15 mouse cellular contexts compared by ENCODE assay signal in genomic region chr16:92786276-92786882, GRCm38 (mm10). TPM values are rescaled to one million over a fixed set of nuclear protein-coding genes. Genes with fewer than 3 reads are reported as not detected.
DNase-seq lines count a peak whose midpoint lies in the region; ATAC-seq and TF ChIP-seq lines count a peak whose summit lies in the region.
"Had no signal": no experiment of that assay in that cellular context is flagged by ENCODE, and none has a peak within 500 bp of the region (broad histone marks: within the 10 kb centered on the region; RNA-seq: fewer than 3 reads in every experiment).

No protein-coding gene starts in this region.

- no peak for TF ChIP-seq POLR2A in CH12.LX (IDR thresholded peaks at IDR 0.05; ENCODE audit: low read depth, low read length)
- TF ChIP-seq POLR2A in bone marrow macrophage, adult 2 months (IDR thresholded peaks at IDR 0.05; ENCODE audit: borderline replicate concordance, low read depth, low read length), result no peak
- TF ChIP-seq POLR2A in kidney, adult 2 months (IDR thresholded peaks at IDR 0.05; ENCODE audit: low read depth, low read length), result no peak

- H3K27ac ChIP-seq in lung, postnatal 0 days (ENCODE audit: low read length), result no peak overlapping the region
- H3K27ac ChIP-seq in CH12.LX (ENCODE audit: insufficient read depth, low read depth), result no peak overlapping the region
- H3K27ac ChIP-seq in bone marrow macrophage, adult 2 months (ENCODE audit: insufficient read depth, low read depth, low read length), result peak overlapping the region; percentile 75
- no peak overlapping the region for H3K27ac ChIP-seq in liver, embryonic 14.5 days
- no peak overlapping the region for H3K27ac ChIP-seq in kidney, adult 2 months (ENCODE audit: insufficient read depth, low read depth, low read length)
- H3K27ac ChIP-seq: kidney, embryonic 15.5 days; limb, embryonic 10.5 days; neural tube, embryonic 12.5 days had no signal

- no peak overlapping the region for H3K4me3 ChIP-seq in lung, postnatal 0 days (ENCODE audit: low read depth, low read length)
- no peak overlapping the region for H3K4me3 ChIP-seq in CH12.LX (replicated peaks in 1 of 3; ENCODE audit: low read depth in 2 of 3, low read length in 2 of 3, poor library complexity in 1 of 3)
- H3K4me3 ChIP-seq in bone marrow macrophage, adult 2 months (ENCODE audit: insufficient read depth, low read length), result no peak overlapping the region
- H3K4me3 ChIP-seq in liver, embryonic 14.5 days (ENCODE audit: insufficient read depth in 1 of 2, low read depth in 2 of 2, low read length in 2 of 2), result no peak overlapping the region
- no peak overlapping the region for H3K4me3 ChIP-seq in kidney, adult 2 months (ENCODE audit: insufficient read depth, low read depth, low read length)
- H3K4me3 ChIP-seq: kidney, embryonic 15.5 days; limb, embryonic 10.5 days; neural tube, embryonic 12.5 days had no signal

- H3K79me2 ChIP-seq in CH12.LX (replicated peaks; ENCODE audit: control insufficient read depth, extremely low read depth, insufficient read depth, poor library complexity, severe bottlenecking), result no peaks in the 10 kb centered on the region

- no peaks in the 10 kb centered on the region for H3K36me3 ChIP-seq in lung, postnatal 0 days (ENCODE audit: insufficient read depth, low read length)
- H3K36me3 ChIP-seq in CH12.LX (replicated peaks in 1 of 2; ENCODE audit: control insufficient read depth in 1 of 2, insufficient read depth in 1 of 2, low read length in 1 of 2), result peaks cover 0 to 52% of the 10 kb centered on the region in 2 experiments
- H3K36me3 ChIP-seq in liver, embryonic 14.5 days (replicated peaks; ENCODE audit: control insufficient read depth, insufficient read depth, low read depth), result no peaks in the 10 kb centered on the region
- no peaks in the 10 kb centered on the region for H3K36me3 ChIP-seq in kidney, adult 2 months (ENCODE audit: control insufficient read depth, insufficient read depth, low read length)
- H3K36me3 ChIP-seq: kidney, embryonic 15.5 days; limb, embryonic 10.5 days; neural tube, embryonic 12.5 days had no signal

- dilution Hi-C loops in CH12.LX (cut with MboI; ENCODE audit: extremely low pct_ligation_motif_present, extremely low pct_unique_long_range_greater_than_20kb, low sequenced_read_pairs), result no loop called here

- H3K4me1 ChIP-seq in lung, postnatal 0 days (ENCODE audit: insufficient read depth, low read depth, low read length), result peaks cover 5% of the 10 kb centered on the region; the same call in 1 of the 2 replicates
- H3K4me1 ChIP-seq in CH12.LX (ENCODE audit: control insufficient read depth in 1 of 2, insufficient read depth in 2 of 2), result peaks cover 34 to 80% of the 10 kb centered on the region in 2 experiments
- peaks cover 77% of the 10 kb centered on the region for H3K4me1 ChIP-seq in bone marrow macrophage, adult 2 months (ENCODE audit: control insufficient read depth, insufficient read depth, low read length)
- H3K4me1 ChIP-seq in liver, embryonic 14.5 days (replicated peaks; ENCODE audit: control insufficient read depth in 2 of 2, insufficient read depth in 2 of 2, low read length in 1 of 2), result peaks cover 6 to 52% of the 10 kb centered on the region in 2 experiments; a peak in 3 of 4 replicates
- H3K4me1 ChIP-seq in kidney, adult 2 months (ENCODE audit: control insufficient read depth, insufficient read depth, low read length), result no peaks in the 10 kb centered on the region
- H3K4me1 ChIP-seq: neural tube, embryonic 12.5 days had no signal

- H3K27me3 ChIP-seq in lung, postnatal 0 days (replicated peaks; ENCODE audit: insufficient read depth, low read length), result no peaks in the 10 kb centered on the region
- H3K27me3 ChIP-seq in CH12.LX (replicated peaks), result no peaks in the 10 kb centered on the region
- no peaks in the 10 kb centered on the region for H3K27me3 ChIP-seq in liver, embryonic 14.5 days (ENCODE audit: control insufficient read depth, insufficient read depth, low read length)
- H3K27me3 ChIP-seq in kidney, adult 2 months (replicated peaks; ENCODE audit: control insufficient read depth, insufficient read depth, low read length), result no peaks in the 10 kb centered on the region
- H3K27me3 ChIP-seq: kidney, embryonic 15.5 days; neural tube, embryonic 12.5 days had no signal

- in situ Hi-C loops in CH12.LX (cut with MboI; ENCODE audit: low pct_ligation_motif_present, low pct_unique_long_range_greater_than_20kb, low sequenced_read_pairs), result no loop called here

- WGBS in lung, postnatal 0 days, result 46% methylated on average over 6 of the region's 6 CpGs
- WGBS in liver, embryonic 14.5 days (ENCODE audit: insufficient replicate concordance), result 29% methylated on average over 6 of the region's 6 CpGs
- 85% methylated on average over 6 of the region's 6 CpGs for WGBS in kidney, adult 2 months

- no peaks in the 10 kb centered on the region for H3K9me3 ChIP-seq in lung, postnatal 0 days (ENCODE audit: low read length)
- no peaks in the 10 kb centered on the region for H3K9me3 ChIP-seq in CH12.LX (replicated peaks; ENCODE audit: low read length)
- no peaks in the 10 kb centered on the region for H3K9me3 ChIP-seq in liver, embryonic 14.5 days (ENCODE audit: control insufficient read depth, low read length)
- H3K9me3 ChIP-seq: kidney, embryonic 15.5 days; limb, embryonic 10.5 days; neural tube, embryonic 12.5 days had no signal

- ATAC-seq in lung, postnatal 0 days, result peak; percentile 34
- ATAC-seq in liver, embryonic 14.5 days (ENCODE audit: insufficient read depth), result peak; percentile 15; the same call in 1 of the 2 replicates
- ATAC-seq: hindbrain, embryonic 16.5 days had no signal

- TF ChIP-seq EP300 in lung, postnatal 0 days (IDR thresholded peaks at IDR 0.05), result no peak
- TF ChIP-seq EP300 in CH12.LX (IDR thresholded peaks at IDR 0.05; ENCODE audit: low read length), result peak; percentile 36; the same call in 1 of the 2 replicates
- TF ChIP-seq EP300 in liver, embryonic 14.5 days (IDR thresholded peaks at IDR 0.05; ENCODE audit: low read depth), result no peak

- no peak for TF ChIP-seq CTCF in lung, postnatal 0 days (IDR thresholded peaks at IDR 0.05)
- no peak for TF ChIP-seq CTCF in CH12.LX (conservative IDR thresholded peaks at IDR 0.05 in 1 of 2, IDR thresholded peaks at IDR 0.05 in 1 of 2; ENCODE audit: low read depth in 2 of 2, low read length in 2 of 2)
- no peak for TF ChIP-seq CTCF in bone marrow macrophage, adult 2 months (IDR thresholded peaks at IDR 0.05; ENCODE audit: low read depth, low read length)
- TF ChIP-seq CTCF in liver, embryonic 14.5 days (IDR thresholded peaks at IDR 0.05; ENCODE audit: low read depth), result no peak
- TF ChIP-seq CTCF in kidney, adult 2 months (conservative IDR thresholded peaks at IDR 0.05; ENCODE audit: insufficient read depth, insufficient read length, low read depth, low read length), result no peak

- DNase-seq in lung, postnatal 0 days (ENCODE audit: low spot score), result peak; percentile 57
- no peak for DNase-seq in lung, postnatal 14 days
- DNase-seq in CH12.LX (ENCODE audit: extremely low read depth), result no peak
- no peak for DNase-seq in liver, embryonic 14.5 days (ENCODE audit: low read depth in 3 of 3, low spot score in 3 of 3)
- DNase-seq in gastrocnemius, adult 18-20 months (ENCODE audit: low spot score), result no peak
- no peak for DNase-seq in kidney, adult 2 months
- DNase-seq: adrenal gland, postnatal 25 days; cerebellum, adult 9-11 months; heart, postnatal 36 days had no signal

- H3K9ac ChIP-seq in lung, postnatal 0 days (replicated peaks; ENCODE audit: low read depth), result no peak overlapping the region
- no peak overlapping the region for H3K9ac ChIP-seq in CH12.LX (ENCODE audit: insufficient read depth, low read depth)
- no peak overlapping the region; the same call in 1 of the 2 replicates for H3K9ac ChIP-seq in liver, embryonic 14.5 days (replicated peaks)
- H3K9ac ChIP-seq: kidney, embryonic 15.5 days; neural tube, embryonic 12.5 days had no signal

- no peak overlapping the region for H3K4me2 ChIP-seq in lung, postnatal 0 days (replicated peaks; ENCODE audit: low read depth, low read length)
- no peak overlapping the region; the same call in 1 of the 2 replicates for H3K4me2 ChIP-seq in CH12.LX (ENCODE audit: insufficient read depth, low read depth, poor library complexity, severe bottlenecking)
- H3K4me2 ChIP-seq in liver, embryonic 14.5 days (ENCODE audit: low read depth), result no peak overlapping the region
- H3K4me2 ChIP-seq: heart, embryonic 11.5 days; kidney, embryonic 15.5 days; neural tube, embryonic 12.5 days had no signal

- TF ChIP-seq RAD21 in CH12.LX (IDR thresholded peaks at IDR 0.05; ENCODE audit: low read depth, low read length), result no peak

TF ChIP-seq in CH12.LX, 34 proteins besides CTCF, POLR2A, EP300 and RAD21:
- TF ChIP-seq ETS1 (conservative IDR thresholded peaks at IDR 0.05; ENCODE audit: low read depth, low read length) (no peak), IRF4 (IDR thresholded peaks at IDR 0.05; ENCODE audit: low read depth, low read length) (0 out of 2 replicates have a peak, but pooled peaks have one; percentile 25), MAFK (IDR thresholded peaks at IDR 0.05; ENCODE audit: insufficient replicate concordance, low read length) (no peak), TCF12 (IDR thresholded peaks at IDR 0.05; ENCODE audit: low read depth, low read length) (peak; percentile 7; the same call in 1 of the 2 replicates), MEF2A (IDR thresholded peaks at IDR 0.05; ENCODE audit: borderline replicate concordance, low read depth, low read length) (0 out of 2 replicates have a peak, but pooled peaks have one; percentile 31), MAZ (IDR thresholded peaks at IDR 0.05; ENCODE audit: low read depth, low read length) (no peak), NRF1 (IDR thresholded peaks at IDR 0.05; ENCODE audit: low read depth, low read length) (no peak), SIN3A (IDR thresholded peaks at IDR 0.05; ENCODE audit: low read length) (no peak)

RNA-seq across cellular contexts. Expression of gene Runx1, which starts 39.6 kb away (rescaled TPM):
- polyA plus RNA-seq in lung, postnatal 0 days (2015; fragmentation: Nextera tagmentation; extraction: Ambion mirVana), result 9.1 and 11.3 TPM in 2 replicates
- total RNA-seq in CH12.LX (2012; rRNA removed) (4.7 and 5.9 TPM in 2 replicates), CH12.LX (2014; rRNA removed) (3.1 and 3.2 TPM in 2 replicates)
- 9.1 and 10.9 TPM in 2 replicates for polyA plus RNA-seq in CH12.LX (2012; ENCODE audit: insufficient read length, low read depth)
- 86.8 and 103 TPM in 2 replicates for polyA plus RNA-seq in bone marrow macrophage, adult 2 months (2012; ENCODE audit: insufficient read depth, insufficient read length, missing spikeins)
- polyA plus RNA-seq in liver, embryonic 14.5 days (2012; rRNA removed), result 2.7 and 3.0 TPM in 2 replicates
- 4.4 and 4.5 TPM in 2 replicates for polyA plus RNA-seq in liver, embryonic 14.5 days (2014; fragmentation: Nextera tagmentation; extraction: Ambion mirVana)
- 1 to 10 TPM; 2.5 to 3.8 TPM for total RNA-seq in gastrocnemius, adult 18-20 months (2021)
- 1.5 and 2.2 TPM in 2 replicates for polyA plus RNA-seq in kidney, adult 2 months (2012; rRNA removed)
